Mouse (Mus musculus) CD4-positive naive resting alpha-beta T cell, adult 76 days (primary cell): Measurements from ENCODE around the gene Fgf6. TPM values are rescaled to one million over a fixed set of nuclear protein-coding genes. Genes with fewer than 3 reads are reported as not detected.

Experiments
- total RNA-seq: library from RNA; stranded (reverse); gene quantifications from one replicate; pipeline ENCODE4 v1.2.4, GENCODE M21; 2023

Fgf6 gene
- not detected for total RNA-seq

GRCm38 (mm10) chr6:127014906-127015770 lies at the start of gene Fgf6:
Gene Fgf6 (plus strand): TSS chr6:127015586.

DNA sequence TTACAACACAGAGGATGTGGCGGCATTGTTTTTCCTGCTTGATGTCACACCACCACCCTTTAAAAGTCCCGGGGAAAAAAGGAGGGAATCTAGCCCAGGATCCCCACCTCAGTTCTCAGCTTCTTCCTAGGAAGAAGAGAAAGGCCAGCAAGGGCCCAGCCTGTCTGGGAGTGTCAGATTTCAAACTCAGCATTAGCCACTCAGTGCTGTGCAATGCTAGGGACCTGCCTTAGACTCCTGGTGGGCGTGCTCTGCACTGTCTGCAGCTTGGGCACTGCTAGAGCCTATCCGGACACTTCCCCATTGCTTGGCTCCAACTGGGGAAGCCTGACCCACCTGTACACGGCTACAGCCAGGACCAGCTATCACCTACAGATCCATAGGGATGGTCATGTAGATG lies 57.4 kb downstream of the Fgf6 start, which contains the start of gene Fgf23:
Gene Fgf23 (plus strand): TSS at position 86 of the 400 bp plus-strand sequence.

Other genes with a start within 250 kb of the Fgf6 start
- 61.2 TPM for gene Ndufa9, start 166.4 kb upstream of the Fgf6 start, total RNA-seq
- gene Akap3, start 162.5 kb upstream of the Fgf6 start, total RNA-seq = not detected
- not detected for gene Dyrk4, start 93.7 kb upstream of the Fgf6 start, total RNA-seq
- gene Rad51ap1, start 76.0 kb upstream of the Fgf6 start, total RNA-seq = 2.3 TPM
- gene D6Wsu163e, start 75.6 kb upstream of the Fgf6 start, total RNA-seq = 14.0 TPM
- gene Fgf23, start 57.3 kb downstream of the Fgf6 start, total RNA-seq = not detected
- 10.6 TPM for gene Tigar, start 94.0 kb downstream of the Fgf6 start, total RNA-seq
- gene Ccnd2, start 136.6 kb downstream of the Fgf6 start, total RNA-seq = 257 TPM